Mouse (Mus musculus) kidney, embryonic 16.5 days (tissue): Measurements from ENCODE around the gene Defa21. TPM values are rescaled to one million over a fixed set of nuclear protein-coding genes. Genes with fewer than 3 reads are reported as not detected.

Experiments used
- polyA plus RNA-seq: library from polyadenylated mRNA; unstranded; fragments of >200 nt; fragmentation: Nextera tagmentation; extraction: Ambion mirVana; gene quantifications from 2 replicates; pipeline ENCODE4 v1.2.1, GENCODE M21; 2015

Gene Defa21
- polyA plus RNA-seq, 1 experiment from 2014 or later, result not detected

Other genes starting within 250 kb of the Defa21 start
- not detected in 2 replicates for gene Defb33, start 132.9 kb upstream of the Defa21 start, polyA plus RNA-seq
- gene Gm15056, start 122.9 kb upstream of the Defa21 start, polyA plus RNA-seq, result not detected in 2 replicates
- not detected in 2 replicates for gene Gm6040, start 103.5 kb upstream of the Defa21 start, polyA plus RNA-seq
- not detected in 2 replicates for gene AY761185, start 80.8 kb upstream of the Defa21 start, polyA plus RNA-seq
- gene Defa23, start 29.5 kb downstream of the Defa21 start, polyA plus RNA-seq, result not detected in 2 replicates
- gene Defa35, start 39.5 kb downstream of the Defa21 start, polyA plus RNA-seq, result not detected in 2 replicates
- not detected in 2 replicates for gene Defa25, start 58.9 kb downstream of the Defa21 start, polyA plus RNA-seq
- not detected in 2 replicates for gene Gm14851, start 70.5 kb downstream of the Defa21 start, polyA plus RNA-seq
- gene Defa30, start 109.1 kb downstream of the Defa21 start, polyA plus RNA-seq, result not detected in 2 replicates
- not detected in 2 replicates for gene Defa22, start 136.7 kb downstream of the Defa21 start, polyA plus RNA-seq
- gene Defa31, start 166.1 kb downstream of the Defa21 start, polyA plus RNA-seq, result not detected in 2 replicates
- gene Gm15293, start 176.0 kb downstream of the Defa21 start, polyA plus RNA-seq, result not detected in 2 replicates
- not detected in 2 replicates for gene Gm15292, start 224.2 kb downstream of the Defa21 start, polyA plus RNA-seq